Mouse (Mus musculus): Measurements from ENCODE around the gene Mapre3. TPM values are rescaled to one million over a fixed set of nuclear protein-coding genes. Genes with fewer than 3 reads are reported as not detected.
A peak's percentile ranks its signal among the peaks of the same experiment; 100 is the strongest.

Mapre3 gene
- polyA plus RNA-seq, 1 experiment from 2014 or later = 43.7 TPM

DNA sequence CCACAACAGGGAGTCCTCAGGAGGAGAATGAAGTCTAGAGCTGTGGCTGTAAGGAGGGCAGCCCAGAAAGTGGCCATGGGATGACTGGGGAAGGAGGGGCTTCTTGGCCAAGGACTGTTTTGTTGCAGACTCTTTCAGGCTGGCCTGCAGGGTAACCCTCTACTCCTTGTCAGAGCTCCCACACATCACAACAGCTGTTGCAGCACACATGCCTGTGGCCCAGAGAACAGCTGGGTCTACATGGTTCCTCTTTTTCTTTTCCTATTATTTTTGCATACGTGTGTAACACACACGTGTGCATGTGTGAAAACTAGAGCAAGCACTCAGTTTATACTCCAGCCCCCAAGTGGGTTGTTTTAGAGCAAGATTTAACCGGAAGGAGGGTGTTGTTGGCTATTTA is 52.4 kb downstream of the Mapre3 start:
- no peak for DNase-seq (ENCODE audit: low spot score)
- WGBS = 92% methylated on average over 3 of the region's 3 CpGs
- Histone ChIP-seq H3K4me3 (ENCODE audit: low read depth, low read length) (no peak overlapping the region), H3K27ac (ENCODE audit: low read depth, low read length) (no peak overlapping the region), H3K27me3 (ENCODE audit: control insufficient read depth, insufficient read depth, low read length) (no peaks in the 10 kb centered on the region), H3K4me1 (ENCODE audit: control insufficient read depth, insufficient read depth, low read length) (peaks cover 11% of the 10 kb centered on the region; the same call in 1 of the 2 replicates), H3K9me3 (ENCODE audit: control insufficient read depth, low read length) (no peaks in the 10 kb centered on the region), H3K4me2 (ENCODE audit: low read depth) (no peak overlapping the region), H3K36me3 (ENCODE audit: control insufficient read depth, insufficient read depth, low read length) (peaks cover 3% of the 10 kb centered on the region; the same call in 1 of the 2 replicates), H3K9ac (ENCODE audit: low read length) (no peak overlapping the region)
- ATAC-seq (ENCODE audit: insufficient read depth, low FRiP score, low TSS enrichment) = no peak

- DNase-seq (ENCODE audit: low spot score) (no peak), ATAC-seq (ENCODE audit: insufficient read depth, low FRiP score, low TSS enrichment) (no peak)
- Histone ChIP-seq H3K27me3 (ENCODE audit: control insufficient read depth, insufficient read depth, low read length) (no peaks in the 10 kb centered on the region), H3K27ac (ENCODE audit: low read depth, low read length) (no peak within 1 kb of the TSS), H3K9ac (ENCODE audit: low read length) (no peak within 1 kb of the TSS), H3K4me3 (ENCODE audit: low read depth, low read length) (no peak within 1 kb of the TSS), H3K9me3 (ENCODE audit: control insufficient read depth, low read length) (no peaks in the 10 kb centered on the region), H3K36me3 (ENCODE audit: control insufficient read depth, insufficient read depth, low read length) (peaks cover 9% of the 10 kb centered on the region), H3K4me1 (ENCODE audit: control insufficient read depth, insufficient read depth, low read length) (peaks cover 11% of the 10 kb centered on the region; the same call in 1 of the 2 replicates), H3K4me2 (ENCODE audit: low read depth) (no peak within 1 kb of the TSS)
- 93% methylated on average over 3 of the region's 3 CpGs for WGBS
Observed at GRCm38 (mm10) chr5:30867712-30868111, 53.3 kb downstream of the Mapre3 start, which contains the start of gene Tmem214. TSS of gene Tmem214 (plus strand) at chr5:30868012.

DNA sequence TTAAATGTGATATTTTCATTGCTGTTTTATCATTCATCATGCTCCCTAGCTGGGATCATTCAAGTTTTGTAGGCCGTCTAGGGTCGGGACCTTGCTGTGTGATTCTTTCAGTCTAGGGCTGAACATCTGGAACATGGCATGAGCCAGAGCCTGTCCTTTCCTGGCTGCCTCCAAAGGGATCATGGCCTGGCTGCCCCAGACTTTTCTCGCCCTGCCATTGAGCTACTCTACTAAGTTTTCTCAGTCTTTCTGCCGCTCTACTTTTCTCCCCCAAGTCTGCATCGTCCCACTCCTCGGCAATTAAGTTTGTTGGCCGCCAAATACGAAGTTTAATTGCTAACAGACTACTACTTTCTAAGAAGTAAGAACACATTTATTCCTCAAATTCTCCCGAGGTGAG is 54.5 kb downstream of the Mapre3 start:
- Histone ChIP-seq H3K9ac (ENCODE audit: low read length) (peak overlapping the region; percentile 84), H3K9me3 (ENCODE audit: control insufficient read depth, low read length) (no peaks in the 10 kb centered on the region), H3K27ac (ENCODE audit: low read depth, low read length) (no peak overlapping the region), H3K36me3 (ENCODE audit: control insufficient read depth, insufficient read depth, low read length) (peaks cover 11% of the 10 kb centered on the region), H3K4me2 (ENCODE audit: low read depth) (peak overlapping the region; percentile 84), H3K4me1 (ENCODE audit: control insufficient read depth, insufficient read depth, low read length) (peaks cover 11% of the 10 kb centered on the region; the same call in 1 of the 2 replicates), H3K4me3 (ENCODE audit: low read depth, low read length) (peak overlapping the region; percentile 91), H3K27me3 (ENCODE audit: control insufficient read depth, insufficient read depth, low read length) (no peaks in the 10 kb centered on the region)
- DNase-seq (ENCODE audit: low spot score) (peak; percentile 18), ATAC-seq (ENCODE audit: insufficient read depth, low FRiP score, low TSS enrichment) (0 out of 2 replicates have a peak, but pooled peaks have one; percentile 28)
- WGBS = 20% methylated on average over 9 of the region's 9 CpGs

DNA sequence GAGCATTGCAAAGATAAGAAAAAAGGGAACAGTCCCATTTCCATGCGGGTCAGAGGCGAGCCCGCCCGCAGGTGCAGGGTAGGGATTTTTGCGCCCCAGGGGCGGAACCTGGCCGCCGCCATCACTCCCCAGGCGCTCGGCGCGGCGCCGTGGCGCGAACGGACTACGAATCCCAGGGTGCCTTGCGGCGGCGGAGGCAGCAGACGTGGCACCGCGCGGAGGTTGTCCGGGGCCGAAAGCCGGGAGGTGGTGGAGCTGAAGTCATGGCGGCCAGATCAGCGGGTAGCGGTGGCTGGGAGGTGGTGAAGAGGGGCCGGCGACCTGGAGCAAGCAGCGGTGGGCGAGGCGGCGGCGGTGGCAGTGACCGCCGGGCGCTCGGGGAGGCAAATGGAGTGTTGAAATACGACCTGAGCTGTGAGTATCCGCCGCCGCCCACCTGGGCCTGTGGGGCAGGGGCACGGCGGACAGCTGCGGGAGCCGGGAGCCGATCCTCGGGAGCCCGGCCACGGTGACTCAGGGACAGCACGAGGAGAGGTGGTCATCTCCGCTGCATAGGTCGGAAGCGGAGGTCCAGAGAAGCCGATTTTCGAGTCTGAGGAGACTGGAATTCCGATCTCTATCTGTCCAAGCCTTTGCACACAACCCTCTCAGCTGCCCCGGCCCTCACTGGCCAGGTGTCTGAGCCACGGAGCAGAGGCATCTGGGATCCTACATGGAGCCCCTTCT is 55.1 kb downstream of the Mapre3 start:
- under 1% methylated on average over 63 of the region's 63 CpGs for WGBS
- ATAC-seq (ENCODE audit: insufficient read depth, low FRiP score, low TSS enrichment) (peak; percentile 93), DNase-seq (ENCODE audit: low spot score) (peak; percentile 91)
- no peaks in the 10 kb centered on the region for H3K27me3 ChIP-seq (ENCODE audit: control insufficient read depth, insufficient read depth, low read length)
- H3K9me3 ChIP-seq (ENCODE audit: control insufficient read depth, low read length) = no peaks in the 10 kb centered on the region
- no peak overlapping the region for H3K27ac ChIP-seq (ENCODE audit: low read depth, low read length)
- peaks cover 11% of the 10 kb centered on the region; the same call in 1 of the 2 replicates for H3K4me1 ChIP-seq (ENCODE audit: control insufficient read depth, insufficient read depth, low read length)
- H3K36me3 ChIP-seq (ENCODE audit: control insufficient read depth, insufficient read depth, low read length) = peaks cover 11% of the 10 kb centered on the region
- peak overlapping the region; percentile 91 for H3K4me3 ChIP-seq (ENCODE audit: low read depth, low read length)
- peak overlapping the region; percentile 84 for H3K4me2 ChIP-seq (ENCODE audit: low read depth)
- peak overlapping the region; percentile 84 for H3K9ac ChIP-seq (ENCODE audit: low read length)

GRCm38 (mm10) chr5:30870131-30870406 is 55.6 kb downstream of the Mapre3 start:
- WGBS = 30% methylated on average over 2 of the region's 2 CpGs
- Histone ChIP-seq H3K4me3 (ENCODE audit: low read depth, low read length) (peak overlapping the region; percentile 91), H3K9ac (ENCODE audit: low read length) (peak overlapping the region; percentile 84), H3K27me3 (ENCODE audit: control insufficient read depth, insufficient read depth, low read length) (no peaks in the 10 kb centered on the region), H3K9me3 (ENCODE audit: control insufficient read depth, low read length) (no peaks in the 10 kb centered on the region), H3K36me3 (ENCODE audit: control insufficient read depth, insufficient read depth, low read length) (peaks cover 13% of the 10 kb centered on the region), H3K4me1 (ENCODE audit: control insufficient read depth, insufficient read depth, low read length) (peaks cover 11% of the 10 kb centered on the region; the same call in 1 of the 2 replicates), H3K4me2 (ENCODE audit: low read depth) (peak overlapping the region; percentile 84), H3K27ac (ENCODE audit: low read depth, low read length) (no peak overlapping the region)
- DNase-seq (ENCODE audit: low spot score) (no peak), ATAC-seq (ENCODE audit: insufficient read depth, low FRiP score, low TSS enrichment) (no peak)

DNA sequence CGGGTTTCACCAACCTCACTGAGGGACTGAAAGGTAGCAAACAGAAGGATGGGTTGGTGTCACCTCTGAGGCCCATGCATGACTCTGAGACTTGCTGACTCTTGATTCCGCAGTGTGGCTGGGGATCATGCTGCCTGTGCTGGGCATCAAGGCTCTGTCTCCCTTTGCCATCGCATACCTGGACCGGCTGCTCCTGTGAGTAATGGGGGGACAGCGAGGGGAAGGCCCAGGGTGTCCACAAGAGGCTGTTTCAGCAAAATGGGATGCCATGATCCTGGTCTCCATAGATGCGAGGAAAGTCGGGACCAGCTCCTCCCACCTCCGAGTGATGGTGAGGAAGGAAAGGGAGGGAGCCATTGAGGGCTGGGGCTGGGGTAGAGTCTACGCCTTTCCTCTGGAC is 58.1 kb downstream of the Mapre3 start:
- Histone ChIP-seq H3K36me3 (ENCODE audit: control insufficient read depth, insufficient read depth, low read length) (peaks cover 27% of the 10 kb centered on the region), H3K27ac (ENCODE audit: low read depth, low read length) (no peak overlapping the region), H3K27me3 (ENCODE audit: control insufficient read depth, insufficient read depth, low read length) (no peaks in the 10 kb centered on the region), H3K4me3 (ENCODE audit: low read depth, low read length) (no peak overlapping the region), H3K4me2 (ENCODE audit: low read depth) (no peak overlapping the region), H3K9me3 (ENCODE audit: control insufficient read depth, low read length) (no peaks in the 10 kb centered on the region), H3K9ac (ENCODE audit: low read length) (no peak overlapping the region), H3K4me1 (ENCODE audit: control insufficient read depth, insufficient read depth, low read length) (peaks cover 11% of the 10 kb centered on the region; the same call in 1 of the 2 replicates)
- DNase-seq (ENCODE audit: low spot score) (no peak), ATAC-seq (ENCODE audit: insufficient read depth, low FRiP score, low TSS enrichment) (no peak)
- 97% methylated on average over 9 of the region's 9 CpGs for WGBS

DNA sequence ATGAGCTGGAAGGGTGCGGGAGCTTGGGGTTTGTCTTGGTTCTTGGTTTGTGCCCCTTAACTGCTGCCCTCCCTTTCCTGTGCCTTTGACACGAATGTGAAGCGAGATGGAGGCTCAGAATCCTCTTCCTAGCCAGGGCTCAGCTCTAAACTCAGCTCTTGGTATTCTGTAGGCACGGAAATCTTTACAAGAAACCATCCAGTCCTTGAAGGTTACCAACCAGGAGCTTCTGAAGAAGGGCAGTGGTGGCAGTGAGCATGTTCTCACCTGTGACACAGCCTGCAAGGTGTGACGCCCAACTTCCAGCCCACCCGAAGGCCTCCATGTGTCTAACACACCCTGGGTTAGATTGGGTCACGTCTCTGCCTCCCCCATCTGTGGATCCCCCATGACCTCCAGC is 59.9 kb downstream of the Mapre3 start:
- WGBS = 94% methylated on average over 7 of the region's 7 CpGs
- Histone ChIP-seq H3K4me3 (ENCODE audit: low read depth, low read length) (no peak overlapping the region), H3K4me2 (ENCODE audit: low read depth) (no peak overlapping the region), H3K9ac (ENCODE audit: low read length) (no peak overlapping the region), H3K9me3 (ENCODE audit: control insufficient read depth, low read length) (no peaks in the 10 kb centered on the region), H3K27me3 (ENCODE audit: control insufficient read depth, insufficient read depth, low read length) (no peaks in the 10 kb centered on the region), H3K27ac (ENCODE audit: low read depth, low read length) (no peak overlapping the region), H3K36me3 (ENCODE audit: control insufficient read depth, insufficient read depth, low read length) (peaks cover 27% of the 10 kb centered on the region), H3K4me1 (ENCODE audit: control insufficient read depth, insufficient read depth, low read length) (peaks cover 9% of the 10 kb centered on the region; the same call in 1 of the 2 replicates)
- ATAC-seq (ENCODE audit: insufficient read depth, low FRiP score, low TSS enrichment) (no peak), DNase-seq (ENCODE audit: low spot score) (no peak)

DNA sequence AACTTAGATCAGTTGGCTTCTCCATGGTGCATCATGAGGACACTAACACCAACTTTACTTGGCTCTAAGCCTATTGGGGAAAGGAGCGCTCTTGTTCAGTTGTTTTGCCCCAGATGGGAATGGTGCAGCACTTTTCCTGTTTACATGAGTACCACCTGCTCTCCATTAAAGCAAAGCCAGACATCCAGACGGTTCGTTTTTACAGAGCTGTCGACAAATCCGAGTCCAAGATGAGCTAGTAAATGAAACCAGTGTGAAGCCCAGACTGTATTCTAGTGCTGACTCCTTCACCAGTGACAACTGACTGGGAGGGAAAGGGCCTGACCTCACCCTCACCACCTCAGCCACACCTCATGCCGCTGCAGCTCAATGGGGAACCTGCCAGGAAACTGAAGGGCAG is 64.2 kb downstream of the Mapre3 start:
- 58% methylated on average over 6 of the region's 6 CpGs for WGBS
- no peak overlapping the region for H3K4me2 ChIP-seq (ENCODE audit: low read depth)
- H3K9ac ChIP-seq (ENCODE audit: low read length) = no peak overlapping the region
- ATAC-seq (ENCODE audit: insufficient read depth, low FRiP score, low TSS enrichment) (no peak), DNase-seq (ENCODE audit: low spot score) (no peak)
- no peaks in the 10 kb centered on the region for H3K9me3 ChIP-seq (ENCODE audit: control insufficient read depth, low read length)
- H3K27me3 ChIP-seq (ENCODE audit: control insufficient read depth, insufficient read depth, low read length) = no peaks in the 10 kb centered on the region
- H3K4me1 ChIP-seq (ENCODE audit: control insufficient read depth, insufficient read depth, low read length) = no peaks in the 10 kb centered on the region
- no peak overlapping the region for H3K27ac ChIP-seq (ENCODE audit: low read depth, low read length)
- peaks cover 15% of the 10 kb centered on the region for H3K36me3 ChIP-seq (ENCODE audit: control insufficient read depth, insufficient read depth, low read length)
- no peak overlapping the region for H3K4me3 ChIP-seq (ENCODE audit: low read depth, low read length)

DNA sequence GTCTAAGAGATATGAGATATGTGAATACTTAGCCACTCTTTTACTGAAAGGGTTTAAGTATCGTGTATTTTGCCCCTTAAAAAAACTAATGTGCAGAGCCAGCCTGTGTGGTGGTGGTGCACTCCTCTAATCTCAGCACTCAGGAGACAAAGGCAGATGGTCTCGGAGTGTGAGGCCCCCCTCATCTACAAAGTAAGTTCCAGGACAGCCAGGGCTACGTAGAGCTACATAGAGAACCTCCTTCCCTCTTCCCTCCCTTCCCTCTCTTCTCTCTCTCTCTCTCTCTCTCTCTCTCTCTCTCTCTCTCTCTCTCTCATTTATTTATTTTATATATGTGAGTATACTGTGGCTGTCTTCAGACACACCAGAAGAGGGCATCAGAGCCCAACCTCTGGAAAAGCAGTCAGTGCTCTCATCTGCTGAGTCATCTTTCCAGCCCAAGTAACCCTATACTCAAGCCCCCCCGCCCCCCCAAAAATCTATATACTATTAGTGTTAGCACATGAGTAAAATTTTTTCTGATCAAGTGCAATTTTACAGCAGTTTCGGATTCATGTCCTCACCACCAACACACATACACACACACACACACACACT is 65.0 kb downstream of the Mapre3 start:
- 85% methylated on average over 5 of the region's 5 CpGs for WGBS
- H3K36me3 ChIP-seq (ENCODE audit: control insufficient read depth, insufficient read depth, low read length) = peaks cover 15% of the 10 kb centered on the region
- H3K4me1 ChIP-seq (ENCODE audit: control insufficient read depth, insufficient read depth, low read length) = no peaks in the 10 kb centered on the region
- no peak overlapping the region for H3K4me3 ChIP-seq (ENCODE audit: low read depth, low read length)
- no peak overlapping the region for H3K27ac ChIP-seq (ENCODE audit: low read depth, low read length)
- ATAC-seq (ENCODE audit: insufficient read depth, low FRiP score, low TSS enrichment) (no peak), DNase-seq (ENCODE audit: low spot score) (no peak)
- no peak overlapping the region for H3K4me2 ChIP-seq (ENCODE audit: low read depth)
- H3K27me3 ChIP-seq (ENCODE audit: control insufficient read depth, insufficient read depth, low read length) = no peaks in the 10 kb centered on the region
- no peak overlapping the region for H3K9ac ChIP-seq (ENCODE audit: low read length)
- H3K9me3 ChIP-seq (ENCODE audit: control insufficient read depth, low read length) = no peaks in the 10 kb centered on the region
